Mouse (Mus musculus): ENCODE data around the gene Ostc. TPM values are rescaled to one million over a fixed set of nuclear protein-coding genes. Genes with fewer than 3 reads are reported as not detected.

The Ostc gene
- 97.7 and 104 TPM in 2 replicates for polyA plus RNA-seq (2012; ENCODE audit: insufficient read depth, insufficient read length, missing spikeins)

DNA sequence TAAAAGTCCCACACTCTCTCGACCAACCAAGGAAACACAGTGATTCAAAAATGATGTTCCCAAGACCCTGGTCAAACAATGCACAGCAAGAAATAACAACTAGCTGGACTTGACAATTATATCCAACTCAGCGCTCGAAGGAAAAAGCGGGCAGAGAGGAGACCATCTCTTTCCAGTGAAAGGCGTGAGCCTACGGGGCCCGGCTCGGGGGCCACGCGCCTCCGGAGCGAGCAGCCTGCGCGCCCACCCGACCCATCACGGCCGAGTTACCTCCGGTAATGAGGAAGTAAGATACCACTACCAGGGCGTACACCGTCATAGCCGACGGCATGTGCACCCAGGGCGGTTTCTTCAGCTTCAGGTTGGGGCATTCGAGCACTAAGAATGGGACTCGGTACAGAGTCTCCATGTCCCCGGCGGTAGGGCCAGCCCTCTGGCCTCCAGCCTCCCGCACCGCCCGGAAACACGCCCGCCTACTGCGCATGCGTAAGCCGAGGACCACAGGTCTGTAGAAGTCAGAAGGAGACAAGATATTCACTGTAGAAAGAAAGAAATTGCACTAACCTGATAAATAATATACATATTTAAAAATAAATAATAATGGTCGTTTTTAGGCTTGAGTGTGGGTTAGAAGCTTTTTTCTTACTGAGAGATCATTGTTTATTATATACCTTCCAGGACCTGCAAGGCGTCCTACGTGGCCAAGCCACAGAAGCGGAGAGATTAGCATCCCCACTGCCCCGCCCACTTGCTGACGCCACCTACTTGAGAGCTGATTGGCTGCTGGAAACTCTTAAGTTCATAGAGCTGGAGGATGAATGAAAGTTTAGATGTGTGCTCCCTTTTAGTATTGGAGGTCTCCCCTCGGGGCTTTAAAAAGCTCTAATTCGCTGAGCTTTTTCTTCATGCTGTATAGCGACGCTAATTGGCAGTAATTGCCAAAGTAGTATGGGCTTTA lies at the start of gene Ostc:
TSS of gene Ostc (minus strand) at position 478 of the 958 bp plus-strand sequence.
- peaks cover 13% of the 10 kb centered on the region for H3K4me1 ChIP-seq (ENCODE audit: control insufficient read depth, insufficient read depth, low read length)
- TF ChIP-seq POLR2A (IDR thresholded peaks at IDR 0.05; ENCODE audit: borderline replicate concordance, low read depth, low read length): no peak

DNA sequence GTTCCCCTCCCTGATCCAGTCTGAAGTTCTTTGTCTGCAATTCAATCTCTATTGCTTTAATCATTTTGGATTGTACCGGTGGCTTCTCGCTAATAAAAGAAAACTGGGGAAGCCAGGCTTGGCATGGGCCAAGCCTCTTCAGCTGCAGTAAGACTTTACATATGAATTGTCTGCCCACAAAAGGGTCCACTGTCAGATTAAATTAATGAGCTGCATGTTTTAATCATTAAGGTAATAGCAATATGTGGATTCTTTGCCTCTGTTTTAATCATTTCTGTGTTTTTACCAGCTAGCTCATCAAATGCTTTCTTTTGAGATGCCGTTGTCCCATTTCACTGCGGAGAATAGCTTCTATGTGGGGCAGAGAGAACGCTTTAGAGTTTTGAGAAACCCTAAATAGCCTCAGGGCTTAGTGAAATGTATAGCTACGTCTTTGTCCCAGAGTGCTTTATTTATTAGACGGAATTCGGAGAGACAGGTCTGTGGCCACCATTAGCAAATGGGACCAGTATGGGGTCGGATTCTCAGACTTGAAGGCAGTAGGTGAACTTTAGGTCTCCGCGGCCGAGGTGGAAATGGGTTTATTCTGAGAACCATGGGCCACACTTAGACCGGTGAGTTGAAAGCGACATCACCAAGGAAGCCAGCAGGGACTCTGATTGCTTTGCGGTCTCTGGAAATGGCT lies 49.1 kb upstream of the Ostc start:
- no peak overlapping the region for H3K4me3 ChIP-seq (ENCODE audit: insufficient read depth, low read length)
- no peaks in the 10 kb centered on the region for H3K4me1 ChIP-seq (ENCODE audit: control insufficient read depth, insufficient read depth, low read length)
- TF ChIP-seq POLR2A (IDR thresholded peaks at IDR 0.05; ENCODE audit: borderline replicate concordance, low read depth, low read length) (no peak), CTCF (IDR thresholded peaks at IDR 0.05; ENCODE audit: low read depth, low read length) (no peak)
- no peak overlapping the region for H3K27ac ChIP-seq (ENCODE audit: insufficient read depth, low read depth, low read length)

More for the DNA sequence above, at the start of gene Ostc:
- Histone ChIP-seq H3K27ac (ENCODE audit: insufficient read depth, low read depth, low read length) (peak within 1 kb of the TSS; percentile 53), H3K4me3 (ENCODE audit: insufficient read depth, low read length) (peak within 1 kb of the TSS; percentile 84)

DNA sequence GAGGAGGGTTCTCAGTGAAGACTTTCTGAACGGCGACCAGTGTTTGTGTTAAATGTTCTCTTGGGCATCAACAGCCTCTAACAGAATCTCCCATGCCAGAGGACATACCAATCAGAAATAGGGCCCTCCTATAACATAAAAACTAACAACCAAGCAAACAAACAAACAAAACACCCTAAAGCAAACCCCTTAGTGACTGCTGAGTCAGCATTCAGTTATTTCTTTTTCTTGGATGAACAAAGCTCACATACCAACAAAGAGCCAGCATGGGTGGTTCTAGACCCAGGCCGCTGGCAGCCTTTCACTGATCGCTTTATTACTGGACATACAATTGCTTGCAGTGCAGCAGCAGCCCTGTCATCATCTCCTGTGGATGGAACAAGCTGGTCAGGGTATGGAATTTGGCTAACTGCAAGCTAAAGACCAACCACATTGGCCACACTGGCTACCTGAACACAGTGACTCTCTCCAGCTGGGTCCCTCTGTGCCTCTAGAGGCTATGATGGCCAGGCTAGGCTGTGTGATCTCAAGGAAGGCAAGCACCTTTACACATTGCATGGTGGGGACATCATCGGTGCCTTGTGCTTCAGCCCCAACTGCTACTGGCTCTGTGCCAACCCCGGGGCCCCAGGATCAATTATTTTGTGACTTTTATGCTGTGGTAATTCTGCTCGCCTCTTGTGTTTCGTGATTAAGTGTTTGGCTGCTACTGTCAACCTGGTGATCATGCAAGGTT lies 48.0 kb upstream of the Ostc start:
- TF ChIP-seq CTCF (IDR thresholded peaks at IDR 0.05; ENCODE audit: low read depth, low read length) (no peak), POLR2A (IDR thresholded peaks at IDR 0.05; ENCODE audit: borderline replicate concordance, low read depth, low read length) (no peak)
- Histone ChIP-seq H3K4me1 (ENCODE audit: control insufficient read depth, insufficient read depth, low read length) (no peaks in the 10 kb centered on the region), H3K27ac (ENCODE audit: insufficient read depth, low read depth, low read length) (no peak overlapping the region), H3K4me3 (ENCODE audit: insufficient read depth, low read length) (no peak overlapping the region)

DNA sequence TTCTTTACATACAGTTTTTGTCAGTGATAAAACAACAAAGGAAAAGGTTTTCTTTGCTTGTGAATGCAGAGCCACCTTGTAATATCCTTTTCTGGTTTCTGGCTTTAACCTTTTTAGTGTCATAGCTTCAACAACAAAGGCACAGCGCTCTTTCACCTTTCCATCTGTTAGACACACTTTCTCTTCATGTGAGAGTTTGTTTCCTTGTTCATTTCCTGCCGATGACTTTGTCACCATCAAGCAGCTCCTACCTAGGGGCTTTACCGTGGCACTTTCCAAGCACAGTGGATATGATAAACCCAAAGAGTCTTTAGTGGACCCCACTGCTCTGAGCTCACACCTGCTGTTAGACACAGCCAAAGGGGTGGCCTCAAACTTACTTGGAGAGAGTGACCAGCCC lies 40.0 kb upstream of the Ostc start:
- Histone ChIP-seq H3K27ac (ENCODE audit: insufficient read depth, low read depth, low read length) (no peak overlapping the region), H3K4me1 (ENCODE audit: control insufficient read depth, insufficient read depth, low read length) (no peaks in the 10 kb centered on the region)
- TF ChIP-seq CTCF (IDR thresholded peaks at IDR 0.05; ENCODE audit: low read depth, low read length): no peak
- TF ChIP-seq POLR2A (IDR thresholded peaks at IDR 0.05; ENCODE audit: borderline replicate concordance, low read depth, low read length): no peak

DNA sequence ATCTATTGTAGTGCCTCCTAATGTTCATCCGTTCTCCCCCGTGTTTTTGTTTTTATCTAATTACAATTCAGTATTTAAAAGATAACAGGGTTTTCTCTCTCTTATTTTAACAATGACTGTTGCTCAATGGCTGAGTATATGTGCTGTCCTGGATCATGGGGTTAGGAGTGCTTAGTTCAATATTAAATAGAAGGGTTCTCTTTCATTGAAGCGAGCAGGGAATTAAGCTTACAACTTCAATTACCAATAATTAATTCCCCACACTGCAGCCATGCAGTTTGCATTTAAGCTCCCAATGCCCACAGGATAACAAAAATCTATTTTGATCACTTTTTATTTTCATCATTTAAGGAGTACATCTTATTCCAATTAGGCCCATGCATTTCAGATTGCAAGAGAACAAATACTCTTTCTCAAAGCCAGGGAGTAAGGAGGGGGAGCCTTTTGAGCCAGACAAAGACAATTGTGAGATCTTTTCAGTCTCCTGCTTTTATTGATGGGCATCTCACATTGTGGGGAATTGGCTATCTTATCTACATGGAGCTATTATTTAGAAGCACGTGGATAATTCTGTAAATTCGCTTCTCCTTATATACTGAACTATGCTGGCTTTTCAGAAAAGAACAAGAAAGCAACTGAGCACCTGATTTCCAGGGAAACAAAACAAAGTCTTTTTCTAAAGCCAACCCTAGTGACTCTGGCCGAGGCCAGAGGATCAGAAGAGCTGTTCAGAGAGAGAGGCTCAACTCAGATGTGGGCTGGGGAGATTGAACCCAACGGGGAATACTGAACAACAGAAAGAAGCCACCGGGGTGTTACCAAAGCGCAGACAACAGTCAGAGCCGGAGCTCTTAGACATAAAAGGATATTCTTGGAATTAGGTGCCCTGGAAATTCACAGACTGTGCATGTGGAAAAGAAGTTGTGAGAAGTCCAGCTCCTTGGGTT lies 37.7 kb upstream of the Ostc start:
- TF ChIP-seq POLR2A (IDR thresholded peaks at IDR 0.05; ENCODE audit: borderline replicate concordance, low read depth, low read length) (no peak), CTCF (IDR thresholded peaks at IDR 0.05; ENCODE audit: low read depth, low read length) (no peak)
- no peaks in the 10 kb centered on the region for H3K4me1 ChIP-seq (ENCODE audit: control insufficient read depth, insufficient read depth, low read length)
- H3K27ac ChIP-seq (ENCODE audit: insufficient read depth, low read depth, low read length): no peak overlapping the region
- H3K4me3 ChIP-seq (ENCODE audit: insufficient read depth, low read length): no peak overlapping the region

More for the DNA sequence above, 40.0 kb upstream of the Ostc start:
- no peak overlapping the region for H3K4me3 ChIP-seq (ENCODE audit: insufficient read depth, low read length)

DNA sequence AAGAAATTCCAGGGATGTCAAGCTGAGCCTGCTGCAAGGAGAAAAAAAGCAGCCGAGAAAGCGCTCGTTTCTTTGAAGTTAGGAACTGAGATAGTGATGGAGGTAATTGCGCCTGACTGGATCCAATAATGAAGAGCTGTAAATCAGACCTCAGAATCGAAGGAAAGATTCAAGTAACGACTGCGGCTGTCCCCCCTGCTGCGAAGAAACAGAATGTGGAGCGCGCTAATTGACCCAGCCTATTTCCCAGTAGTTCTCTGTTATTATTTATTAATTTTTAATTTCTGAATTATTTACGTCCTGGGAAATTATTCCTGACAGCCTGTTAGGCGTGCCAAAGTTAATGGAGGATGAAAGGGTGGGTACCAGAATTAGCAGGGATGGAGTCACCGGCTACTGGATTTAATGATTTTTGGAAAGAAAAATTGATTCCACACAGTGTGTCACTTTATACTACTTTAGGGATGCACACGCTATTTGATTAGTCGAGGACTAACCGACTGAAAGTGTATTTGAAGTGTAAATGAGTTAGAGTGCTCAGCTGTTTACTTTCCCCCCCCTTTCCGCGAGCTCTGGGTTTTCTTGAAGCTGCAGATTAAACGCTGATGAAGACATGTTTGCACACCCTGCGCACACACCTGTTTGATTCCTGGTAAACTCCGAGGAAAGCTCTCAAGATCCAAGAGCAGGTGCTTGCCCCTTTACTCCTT lies 28.6 kb upstream of the Ostc start:
- H3K4me3 ChIP-seq (ENCODE audit: insufficient read depth, low read length): no peak overlapping the region
- no peaks in the 10 kb centered on the region for H3K4me1 ChIP-seq (ENCODE audit: control insufficient read depth, insufficient read depth, low read length)
- no peak for TF ChIP-seq POLR2A (IDR thresholded peaks at IDR 0.05; ENCODE audit: borderline replicate concordance, low read depth, low read length)
- TF ChIP-seq CTCF (IDR thresholded peaks at IDR 0.05; ENCODE audit: low read depth, low read length): no peak
- no peak overlapping the region for H3K27ac ChIP-seq (ENCODE audit: insufficient read depth, low read depth, low read length)

DNA sequence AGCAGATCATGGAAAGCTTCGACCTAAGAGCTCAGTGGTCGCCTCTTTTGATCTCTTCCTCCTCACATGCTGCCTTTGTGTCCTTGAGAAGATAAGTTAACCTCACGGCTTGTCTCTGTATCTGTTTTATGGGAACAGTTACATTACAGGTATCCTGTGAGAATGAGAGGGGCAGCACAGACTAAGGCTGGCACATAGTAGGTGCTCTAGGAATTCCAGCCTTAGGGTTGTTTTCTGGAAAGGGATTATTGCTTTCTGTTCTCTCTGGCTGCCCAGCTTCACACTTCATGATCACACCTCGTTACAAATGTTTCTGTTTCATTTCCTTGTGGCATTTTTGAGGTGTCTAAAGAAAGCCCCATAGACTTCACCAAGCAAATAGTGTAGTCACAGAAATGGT lies 27.5 kb upstream of the Ostc start:
- H3K4me3 ChIP-seq (ENCODE audit: insufficient read depth, low read length): no peak overlapping the region
- no peak overlapping the region for H3K27ac ChIP-seq (ENCODE audit: insufficient read depth, low read depth, low read length)
- H3K4me1 ChIP-seq (ENCODE audit: control insufficient read depth, insufficient read depth, low read length): no peaks in the 10 kb centered on the region
- TF ChIP-seq POLR2A (IDR thresholded peaks at IDR 0.05; ENCODE audit: borderline replicate concordance, low read depth, low read length): no peak
- no peak for TF ChIP-seq CTCF (IDR thresholded peaks at IDR 0.05; ENCODE audit: low read depth, low read length)

DNA sequence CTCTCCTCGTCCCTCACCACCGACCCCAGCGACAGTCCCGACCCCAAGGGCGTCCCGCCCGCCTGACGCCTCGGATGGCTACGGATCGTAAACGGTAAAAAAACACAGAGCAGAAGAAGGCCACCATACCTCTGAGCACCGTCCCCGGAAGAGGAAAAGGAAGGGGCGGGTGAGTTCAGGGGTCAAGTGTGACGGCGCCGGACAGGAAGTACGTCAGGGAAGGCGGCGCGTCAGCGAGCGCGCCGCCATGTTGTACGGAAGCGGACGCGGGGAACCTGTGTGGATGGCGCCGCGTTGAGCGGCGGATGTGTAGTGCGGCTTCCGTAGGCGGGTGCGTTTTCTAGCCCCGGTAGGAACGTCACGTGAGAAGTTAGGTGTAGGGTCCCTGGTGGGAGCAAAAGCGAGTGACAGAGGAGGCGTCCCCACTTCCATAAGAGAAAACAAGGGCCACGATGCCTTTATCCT lies 21.0 kb upstream of the Ostc start, which contains the start of gene Rpl34:
TSS of gene Rpl34 (minus strand) at position 210 of the 465 bp plus-strand sequence.
- Histone ChIP-seq H3K4me3 (ENCODE audit: insufficient read depth, low read length) (peak within 1 kb of the TSS; percentile 82), H3K27ac (ENCODE audit: insufficient read depth, low read depth, low read length) (peak within 1 kb of the TSS; percentile 42), H3K4me1 (ENCODE audit: control insufficient read depth, insufficient read depth, low read length) (peaks cover 14% of the 10 kb centered on the region)
- TF ChIP-seq POLR2A (IDR thresholded peaks at IDR 0.05; ENCODE audit: borderline replicate concordance, low read depth, low read length) (no peak; the same call in 1 of the 2 replicates), CTCF (IDR thresholded peaks at IDR 0.05; ENCODE audit: low read depth, low read length) (no peak)

Data from bone marrow macrophage, adult 2 months (primary cell).